Mouse (Mus musculus): ENCODE results near the gene Cpvl.

GRCm38 (mm10) chr6:53915347-53915746 lies 63.1 kb downstream of the Cpvl start:
- no peak for TF ChIP-seq CTCF (IDR thresholded peaks at IDR 0.05; ENCODE audit: borderline replicate concordance, insufficient read depth, low read depth, low read length)
- TF ChIP-seq POLR2A (IDR thresholded peaks at IDR 0.05; ENCODE audit: borderline replicate concordance, insufficient read depth, low read length) = no peak
